Mouse (Mus musculus) heart, embryonic 13.5 days (tissue): ENCODE data around the gene Catsperz. TPM values are rescaled to one million over a fixed set of nuclear protein-coding genes. Genes with fewer than 3 reads are reported as not detected.

Experiments used
- ATAC-seq: fragments of 200-750 bp; cut with Nextera tagmentation; 2 replicates; pipeline ENCODE4 v1.8.0; 2017; ENCODE audit warnings: moderate TSS enrichment; ENCODE audit not compliant: insufficient number of reproducible peaks, low FRiP score, low TSS enrichment; ENCODE audit errors: extremely low read depth
- H3K27ac ChIP-seq: fragments of 300-500 bp; sonication (generic); replicated peaks from 2 replicates; pipeline ENCODE4 v1.5.1; 2015; ENCODE audit warnings: moderate library complexity, mild to moderate bottlenecking, inconsistent platforms
- H3K27me3 ChIP-seq: fragments of 300-500 bp; sonication (generic); replicated peaks from 2 replicates; pipeline ENCODE4 v1.6.1; 2015; ENCODE audit warnings: mild to moderate bottlenecking, inconsistent platforms
- H3K36me3 ChIP-seq: fragments of 300-500 bp; sonication (generic); 2 replicates; pipeline ENCODE4 v1.6.1; 2015; ENCODE audit warnings: mild to moderate bottlenecking, inconsistent platforms
- H3K4me1 ChIP-seq: fragments of 300-500 bp; sonication (generic); 2 replicates; pipeline ENCODE4 v1.6.1; 2015; ENCODE audit warnings: inconsistent platforms
- H3K4me2 ChIP-seq: fragments of 300-500 bp; sonication (generic); 2 replicates; pipeline ENCODE4 v1.6.1; 2015; ENCODE audit warnings: inconsistent platforms, mild to moderate bottlenecking, moderate library complexity
- H3K4me3 ChIP-seq: fragments of 300-500 bp; sonication (generic); 2 replicates; pipeline ENCODE4 v1.5.1; 2015; ENCODE audit warnings: moderate library complexity, mild to moderate bottlenecking, inconsistent platforms
- H3K9ac ChIP-seq: fragments of 300-500 bp; sonication (generic); 2 replicates; pipeline ENCODE4 v1.6.1; 2015; ENCODE audit warnings: inconsistent platforms, mild to moderate bottlenecking, moderate library complexity
- H3K9me3 ChIP-seq: fragments of 300-500 bp; sonication (generic); 2 replicates; pipeline ENCODE4 v1.6.1; 2016; ENCODE audit warnings: inconsistent platforms
- WGBS: fragments of 180-500 bp; shearing (Covaris S2); methylation state at CpG from one replicate; pipeline ENCODE4 v1.1.7; 2015; ENCODE audit warnings: mixed read lengths; 5-methylcytosine and 5-hydroxymethylcytosine counted together
- polyA plus RNA-seq: library from polyadenylated mRNA; unstranded; fragments of >200 nt; fragmentation: Nextera tagmentation; extraction: Ambion mirVana; gene quantifications from 2 replicates; pipeline ENCODE4 v1.2.1, GENCODE M21; 2015

Gene Catsperz
- 1.7 and 3.6 TPM in 2 replicates for polyA plus RNA-seq

- H3K27me3 ChIP-seq: peaks cover 69% of the 10 kb centered on the region
- no peaks in the 10 kb centered on the region for H3K36me3 ChIP-seq
- H3K4me3 ChIP-seq: peak within 1 kb of the TSS; percentile 29
- H3K9me3 ChIP-seq: no peaks in the 10 kb centered on the region; the same call in 1 of the 2 replicates
- no peak within 1 kb of the TSS for H3K27ac ChIP-seq
- H3K4me1 ChIP-seq: peaks cover 50% of the 10 kb centered on the region
- H3K4me2 ChIP-seq: peak within 1 kb of the TSS; percentile 58
- WGBS: 5% methylated on average over 9 of the region's 9 CpGs
- H3K9ac ChIP-seq: peak within 1 kb of the TSS; percentile 60
- ATAC-seq: no peak
Measured at GRCm38 (mm10) chr19:6925307-6925573, at the start of gene Catsperz. Catsperz (minus strand) TSS chr19:6925380.

- ATAC-seq: peak; percentile 28; the same call in 1 of the 2 replicates
- Histone ChIP-seq H3K4me3 (peak within 1 kb of the TSS; percentile 86), H3K4me1 (peaks cover 64% of the 10 kb centered on the region)
Measured at GRCm38 (mm10) chr19:6974211-6975205, 49.3 kb upstream of the Catsperz start, which contains the start of gene Ppp1r14b. Ppp1r14b (plus strand) TSS chr19:6974968.

GRCm38 (mm10) chr19:6973581-6974190, 48.5 kb upstream of the Catsperz start:
- Histone ChIP-seq H3K36me3 (peaks cover 23% of the 10 kb centered on the region), H3K4me3 (peak overlapping the region; percentile 86), H3K4me1 (peaks cover 62% of the 10 kb centered on the region), H3K9me3 (no peaks in the 10 kb centered on the region), H3K27ac (no peak overlapping the region), H3K27me3 (no peaks in the 10 kb centered on the region), H3K4me2 (peak overlapping the region; percentile 81), H3K9ac (peak overlapping the region; percentile 93)
- 38% methylated on average over 12 of the region's 12 CpGs for WGBS
- ATAC-seq: no peak

More at GRCm38 (mm10) chr19:6974211-6975205, 49.3 kb upstream of the Catsperz start, which contains the start of gene Ppp1r14b:
- WGBS: under 1% methylated on average over 62 of the region's 84 CpGs
- H3K27ac ChIP-seq: peak within 1 kb of the TSS; percentile 81
- no peaks in the 10 kb centered on the region for H3K27me3 ChIP-seq
- H3K36me3 ChIP-seq: peaks cover 24% of the 10 kb centered on the region
- H3K4me2 ChIP-seq: peak within 1 kb of the TSS; percentile 81
- H3K9ac ChIP-seq: peak within 1 kb of the TSS; percentile 93
- no peaks in the 10 kb centered on the region for H3K9me3 ChIP-seq

- H3K4me3 ChIP-seq: no peak overlapping the region
- no peak overlapping the region for H3K4me2 ChIP-seq
- H3K27me3 ChIP-seq: no peaks in the 10 kb centered on the region
- peaks cover 10% of the 10 kb centered on the region for H3K36me3 ChIP-seq
- ATAC-seq: no peak
- peaks cover 59% of the 10 kb centered on the region for H3K4me1 ChIP-seq
- H3K9ac ChIP-seq: peak overlapping the region; percentile 2; the same call in 1 of the 2 replicates
- no peak overlapping the region for H3K27ac ChIP-seq
- WGBS: 81% methylated on average over 13 of the region's 13 CpGs
- H3K9me3 ChIP-seq: no peaks in the 10 kb centered on the region
Measured at GRCm38 (mm10) chr19:6972247-6972917, 47.2 kb upstream of the Catsperz start.

GRCm38 (mm10) chr19:6971644-6972043, 46.5 kb upstream of the Catsperz start:
- H3K9ac ChIP-seq: peak overlapping the region; percentile 2
- ATAC-seq: no peak

GRCm38 (mm10) chr19:6970460-6971085, 45.4 kb upstream of the Catsperz start:
- peaks cover 46% of the 10 kb centered on the region for H3K4me1 ChIP-seq
- H3K27me3 ChIP-seq: no peaks in the 10 kb centered on the region
- H3K36me3 ChIP-seq: peaks cover 15% of the 10 kb centered on the region
- no peak for ATAC-seq
- no peaks in the 10 kb centered on the region for H3K9me3 ChIP-seq
- 19% methylated on average over 11 of the region's 11 CpGs for WGBS
- H3K27ac ChIP-seq: peak overlapping the region; percentile 63
- peak overlapping the region; percentile 79 for H3K4me2 ChIP-seq
- peak overlapping the region; percentile 89 for H3K9ac ChIP-seq
- peak overlapping the region; percentile 70 for H3K4me3 ChIP-seq

More at GRCm38 (mm10) chr19:6971644-6972043, 46.5 kb upstream of the Catsperz start:
- H3K4me2 ChIP-seq: no peak overlapping the region
- H3K4me1 ChIP-seq: peaks cover 53% of the 10 kb centered on the region
- peak overlapping the region; percentile 63 for H3K27ac ChIP-seq
- H3K27me3 ChIP-seq: no peaks in the 10 kb centered on the region
- peaks cover 8% of the 10 kb centered on the region for H3K36me3 ChIP-seq
- no peak overlapping the region for H3K4me3 ChIP-seq
- H3K9me3 ChIP-seq: no peaks in the 10 kb centered on the region
- 33% methylated on average over 6 of the region's 6 CpGs for whole genome bisulfite sequencing

GRCm38 (mm10) chr19:6969665-6970381, 44.6 kb upstream of the Catsperz start:
- Histone ChIP-seq H3K36me3 (peaks cover 22% of the 10 kb centered on the region), H3K9ac (peak overlapping the region; percentile 89), H3K4me1 (peaks cover 46% of the 10 kb centered on the region), H3K9me3 (no peaks in the 10 kb centered on the region), H3K4me3 (peak overlapping the region; percentile 70), H3K27ac (peak overlapping the region; percentile 63), H3K4me2 (peak overlapping the region; percentile 79), H3K27me3 (no peaks in the 10 kb centered on the region)
- peak; percentile 69 for ATAC-seq
- WGBS: 1% methylated on average over 53 of the region's 55 CpGs

GRCm38 (mm10) chr19:6969291-6969664, 44.1 kb upstream of the Catsperz start:
- no peaks in the 10 kb centered on the region for H3K9me3 ChIP-seq
- H3K4me3 ChIP-seq: peak overlapping the region; percentile 70
- peaks cover 28% of the 10 kb centered on the region for H3K36me3 ChIP-seq
- under 1% methylated on average over 20 of the region's 20 CpGs for WGBS
- peak overlapping the region; percentile 40; the same call in 1 of the 2 replicates for H3K27ac ChIP-seq
- H3K9ac ChIP-seq: peak overlapping the region; percentile 89
- peaks cover 46% of the 10 kb centered on the region for H3K4me1 ChIP-seq
- H3K27me3 ChIP-seq: no peaks in the 10 kb centered on the region
- H3K4me2 ChIP-seq: peak overlapping the region; percentile 79
- no peak for ATAC-seq

GRCm38 (mm10) chr19:6968491-6969271, 43.5 kb upstream of the Catsperz start:
- WGBS: 10% methylated on average over 15 of the region's 15 CpGs
- Histone ChIP-seq H3K27me3 (no peaks in the 10 kb centered on the region), H3K4me1 (peaks cover 41% of the 10 kb centered on the region), H3K27ac (0 out of 2 replicates have a peak overlapping the region, but pooled peaks have one; percentile 17), H3K4me3 (peak overlapping the region; percentile 70), H3K9me3 (no peaks in the 10 kb centered on the region), H3K4me2 (peak overlapping the region; percentile 79), H3K36me3 (peaks cover 33% of the 10 kb centered on the region), H3K9ac (peak overlapping the region; percentile 89)
- ATAC-seq: no peak
